Mouse (Mus musculus): Measurements from ENCODE around the gene Pknox2.

Gene Pknox2

DNA sequence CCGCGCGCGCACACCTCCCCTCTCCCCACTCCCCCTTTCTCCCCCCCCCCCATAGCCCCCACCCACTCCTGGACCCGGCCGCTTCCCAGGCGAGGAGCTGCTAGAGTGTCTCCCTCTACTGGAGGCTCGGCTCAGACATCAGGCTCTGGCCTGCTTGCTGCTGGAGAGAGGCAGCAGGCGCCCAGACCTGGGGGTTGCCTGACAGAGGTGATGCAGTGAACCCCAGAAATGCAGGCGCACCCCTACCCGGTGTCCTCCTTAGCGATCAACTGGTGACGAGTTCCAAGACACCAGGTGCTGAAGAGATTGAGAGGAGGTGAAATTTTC lies at the start of gene Pknox2:
Gene Pknox2, minus strand, starts transcription at position 49 of the 327 bp plus-strand sequence.
- no peak for DNase-seq (ENCODE audit: extremely low read depth, low read depth)

DNA sequence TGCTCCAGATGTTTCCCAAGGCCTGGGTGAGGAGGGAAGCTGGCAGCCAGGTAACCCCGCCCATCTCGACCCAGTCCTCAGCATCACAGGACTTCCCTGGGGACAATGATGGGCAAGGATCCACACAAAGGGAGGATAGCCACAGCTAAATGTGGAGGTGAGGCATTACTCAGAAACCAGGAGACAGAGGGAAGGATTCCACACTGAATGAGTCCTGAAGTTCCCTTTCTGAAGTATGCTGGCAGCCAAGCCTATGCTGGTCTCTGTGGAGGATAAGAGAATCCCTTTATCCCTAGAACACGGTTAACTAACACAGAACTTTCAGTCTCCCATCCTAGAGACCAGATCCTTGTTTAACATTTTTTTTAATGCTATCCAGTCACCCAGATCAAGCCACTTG lies 40.8 kb upstream of the Pknox2 start:
- no peak for DNase-seq (ENCODE audit: extremely low read depth, low read depth)

DNA sequence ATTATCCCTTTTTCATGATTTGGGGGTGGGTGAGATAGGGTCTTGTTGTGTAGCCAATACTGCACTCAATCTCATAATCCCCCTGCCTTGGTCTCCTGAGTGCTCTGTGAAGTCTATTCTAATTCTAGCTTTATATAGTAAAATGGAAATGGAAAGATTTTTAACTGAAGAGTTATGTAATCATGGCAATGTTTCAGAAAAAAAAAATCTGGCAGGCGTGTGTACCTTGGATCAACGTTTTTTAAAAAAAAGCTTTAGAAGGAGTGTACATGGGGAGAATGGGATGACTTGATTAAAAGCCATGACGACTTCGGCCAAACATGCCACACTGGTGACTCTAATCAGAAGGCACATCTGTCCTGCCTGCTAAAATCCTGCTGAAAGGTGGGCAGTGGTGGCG lies 40.2 kb upstream of the Pknox2 start:
- DNase-seq (ENCODE audit: extremely low read depth, low read depth), result no peak

DNA sequence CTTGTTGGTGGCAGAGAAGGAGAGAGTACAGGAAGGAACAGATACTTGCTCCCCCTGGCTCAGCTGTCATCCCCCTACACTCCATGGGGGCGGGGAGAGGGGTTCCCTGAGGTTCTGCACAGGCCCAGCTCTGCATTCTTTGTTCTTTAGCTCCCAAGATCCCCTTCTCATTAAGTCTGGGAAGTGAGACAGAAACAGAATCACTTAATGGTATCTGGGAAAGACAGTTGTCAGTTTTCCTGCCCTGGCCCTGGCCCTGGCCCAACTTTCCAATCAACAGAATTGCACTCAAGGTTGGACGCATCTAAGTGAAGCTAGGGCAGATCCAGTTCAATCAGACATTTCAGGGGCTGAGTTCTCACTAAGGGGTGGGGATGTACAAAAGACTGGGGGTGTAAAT lies 36.0 kb upstream of the Pknox2 start:
- no peak for DNase-seq (ENCODE audit: extremely low read depth, low read depth)

DNA sequence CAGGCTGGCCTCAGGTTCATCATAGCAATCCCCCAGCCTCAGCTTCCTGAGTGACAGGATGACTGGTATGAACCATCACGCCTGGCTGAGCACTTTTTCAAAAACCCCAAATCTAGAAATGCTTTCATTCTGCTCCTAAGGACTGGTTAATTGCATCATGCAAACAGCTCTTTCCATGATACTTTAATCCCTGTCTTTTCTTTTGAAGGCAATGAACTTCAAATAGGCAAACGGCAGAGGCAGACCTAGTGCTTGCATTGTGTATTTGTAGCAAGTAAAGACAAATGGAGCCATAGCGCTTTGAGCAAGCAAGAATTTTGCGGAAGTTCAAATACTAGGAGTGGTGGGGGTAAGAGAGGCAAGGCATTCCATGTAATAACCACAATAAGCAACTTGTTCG lies 34.4 kb upstream of the Pknox2 start:
- DNase-seq (ENCODE audit: extremely low read depth, low read depth), result no peak

DNA sequence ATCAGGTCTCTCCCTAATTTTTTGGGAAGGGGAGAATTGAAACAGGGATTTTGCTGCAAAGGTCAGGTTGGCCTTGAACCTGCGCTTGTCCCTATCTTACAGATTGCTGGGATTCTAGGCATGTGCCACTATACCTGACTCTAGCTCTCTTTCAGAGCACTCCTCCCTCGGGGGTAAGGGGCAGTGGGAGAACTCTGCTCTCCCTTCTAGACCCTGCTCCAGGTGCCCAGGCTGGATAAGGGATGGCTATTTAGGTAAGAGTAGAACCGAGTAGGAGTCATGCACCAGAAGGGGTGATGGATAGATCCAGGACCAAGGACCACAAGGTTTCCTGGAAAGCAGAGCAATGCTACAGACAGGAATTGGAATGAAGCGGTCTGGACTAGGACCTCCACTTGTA lies 32.4 kb upstream of the Pknox2 start:
- DNase-seq (ENCODE audit: extremely low read depth, low read depth), result no peak

DNA sequence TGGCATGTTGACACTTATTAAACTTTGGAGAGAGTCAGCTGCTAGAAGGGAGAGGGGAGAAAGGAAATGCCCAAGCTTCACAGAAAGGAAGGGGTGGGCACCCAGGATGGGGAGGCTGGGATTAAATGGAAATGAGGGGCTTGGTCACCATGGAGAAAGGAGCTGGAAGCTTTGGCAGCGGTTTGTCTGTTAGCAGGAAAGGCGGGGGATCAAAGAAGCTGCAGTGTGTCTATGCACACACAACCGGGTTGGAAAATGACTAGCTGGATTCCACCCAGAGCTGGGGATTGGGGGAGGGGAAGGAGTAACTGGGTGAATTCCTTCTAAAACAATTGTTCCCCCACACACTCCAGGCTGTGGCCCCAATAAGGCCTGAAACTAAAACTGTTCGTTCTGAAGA lies 31.7 kb upstream of the Pknox2 start:
- DNase-seq (ENCODE audit: extremely low read depth, low read depth), result no peak

DNA sequence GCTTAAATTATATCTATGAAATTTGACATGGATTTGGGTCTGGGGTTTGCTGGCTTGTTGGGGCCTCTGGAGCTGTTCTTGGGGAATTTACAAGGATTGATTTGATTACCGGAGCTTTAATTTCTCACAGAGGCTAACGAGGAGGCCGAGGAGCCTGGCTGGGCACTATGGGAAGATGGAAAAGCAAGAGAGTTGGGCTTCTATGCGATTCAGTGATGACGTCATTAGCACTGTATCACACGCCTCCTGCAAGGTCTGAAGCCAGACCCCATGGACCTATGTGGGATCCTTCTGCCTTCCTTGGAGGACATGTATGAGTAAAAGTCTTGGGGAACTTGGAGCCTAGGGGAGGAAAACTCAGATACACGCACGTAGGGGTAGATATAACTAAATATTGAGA lies 30.3 kb upstream of the Pknox2 start:
- no peak for DNase-seq (ENCODE audit: extremely low read depth, low read depth)

DNA sequence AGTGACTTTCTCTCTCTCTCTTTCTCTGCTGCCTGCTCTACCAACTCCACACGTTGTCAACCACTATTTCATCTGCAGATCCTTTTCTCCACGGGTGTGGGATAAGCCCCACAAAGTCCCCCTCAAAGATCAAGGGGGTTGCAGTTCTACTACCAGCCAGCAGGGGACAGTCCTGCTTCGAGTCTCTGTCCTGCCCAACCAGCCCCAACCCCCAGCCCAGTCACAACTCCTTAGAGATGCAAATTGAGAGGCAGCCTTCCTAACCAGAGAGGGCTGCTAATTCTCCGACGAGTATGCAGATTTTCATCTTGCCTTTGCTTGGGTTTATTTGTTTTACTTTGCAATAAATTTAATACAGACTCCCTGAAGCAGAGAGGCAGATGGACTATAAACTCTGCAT lies 29.9 kb upstream of the Pknox2 start:
- DNase-seq (ENCODE audit: extremely low read depth, low read depth), result peak; percentile 23

DNA sequence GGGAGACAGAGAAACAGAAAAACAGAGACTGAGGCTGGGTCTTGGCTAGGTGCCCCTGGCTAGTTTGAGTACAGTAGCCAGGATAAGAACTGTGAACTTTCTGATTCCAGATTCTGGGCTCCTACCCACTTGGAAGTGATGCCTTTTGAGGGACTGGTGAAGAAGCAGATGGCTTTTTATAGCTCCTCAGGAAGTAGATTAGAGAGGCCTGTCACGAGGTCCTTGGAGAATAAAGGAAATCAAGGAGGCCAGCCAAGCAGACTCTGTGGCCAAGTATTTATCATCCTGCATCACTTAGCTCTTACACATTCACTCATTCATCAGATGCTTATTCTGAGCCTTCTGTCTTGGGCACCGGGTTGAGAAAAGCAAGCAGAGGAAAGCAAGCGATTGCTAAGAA lies 28.8 kb upstream of the Pknox2 start:
- no peak for DNase-seq (ENCODE audit: extremely low read depth, low read depth)

DNA sequence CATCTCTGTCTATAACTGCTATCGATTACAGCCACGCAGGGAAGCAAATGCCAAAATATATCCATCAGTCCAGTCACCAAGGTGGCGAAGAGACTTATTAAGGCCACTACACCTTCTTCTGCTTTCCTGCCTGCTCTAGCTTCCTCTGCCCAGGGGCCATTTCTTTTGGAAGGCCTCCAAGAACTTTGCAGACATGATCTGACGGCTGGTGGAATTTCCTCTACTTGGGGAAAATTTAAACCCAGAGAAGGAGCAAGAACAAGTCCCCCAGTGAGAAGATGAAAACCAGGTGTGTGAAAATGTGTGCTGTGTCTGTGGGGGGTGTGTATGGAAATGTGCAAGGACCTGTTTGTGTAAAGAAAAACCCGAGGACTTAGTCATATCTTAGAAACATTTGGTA lies 26.2 kb upstream of the Pknox2 start:
- no peak for DNase-seq (ENCODE audit: extremely low read depth, low read depth)

DNA sequence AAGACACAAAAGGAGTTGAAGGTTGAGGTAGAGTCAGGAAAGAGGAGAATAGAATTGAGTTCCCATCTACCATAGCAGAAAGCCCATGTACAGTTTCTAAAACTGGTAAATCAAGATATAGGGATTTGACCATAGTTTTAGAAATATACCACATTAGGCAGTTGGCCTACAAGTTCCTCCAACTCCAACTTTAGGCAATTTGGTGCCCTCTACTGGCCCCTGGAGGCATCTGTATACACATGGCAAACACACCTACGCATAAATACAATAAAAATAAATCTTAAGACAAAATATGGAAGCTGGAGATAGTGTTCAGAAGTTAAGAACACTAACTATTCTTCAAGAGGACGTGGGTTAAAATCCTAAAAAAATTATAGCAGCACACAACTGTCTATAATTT lies 19.7 kb upstream of the Pknox2 start:
- DNase-seq (ENCODE audit: extremely low read depth, low read depth), result peak; percentile 18

DNA sequence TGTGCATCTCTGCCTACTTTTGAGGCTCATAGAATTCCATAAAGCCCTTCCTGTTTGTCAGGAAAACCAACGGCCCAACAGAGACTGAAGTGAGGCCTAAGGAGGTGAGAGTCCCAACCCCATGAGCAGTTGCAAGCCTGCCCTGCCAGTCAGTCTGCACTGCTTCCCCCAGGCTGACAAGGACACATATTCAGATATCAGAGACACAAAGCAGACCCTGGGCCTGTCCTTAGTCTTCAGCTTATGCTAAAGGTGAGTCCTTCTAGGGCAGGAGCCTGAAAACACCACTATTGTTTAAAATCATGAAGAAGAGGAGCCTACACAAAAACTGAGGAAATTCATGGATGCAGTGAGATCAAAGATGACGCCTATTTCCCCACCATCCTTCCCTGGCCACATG lies 13.5 kb upstream of the Pknox2 start:
- DNase-seq (ENCODE audit: extremely low read depth, low read depth), result no peak

DNA sequence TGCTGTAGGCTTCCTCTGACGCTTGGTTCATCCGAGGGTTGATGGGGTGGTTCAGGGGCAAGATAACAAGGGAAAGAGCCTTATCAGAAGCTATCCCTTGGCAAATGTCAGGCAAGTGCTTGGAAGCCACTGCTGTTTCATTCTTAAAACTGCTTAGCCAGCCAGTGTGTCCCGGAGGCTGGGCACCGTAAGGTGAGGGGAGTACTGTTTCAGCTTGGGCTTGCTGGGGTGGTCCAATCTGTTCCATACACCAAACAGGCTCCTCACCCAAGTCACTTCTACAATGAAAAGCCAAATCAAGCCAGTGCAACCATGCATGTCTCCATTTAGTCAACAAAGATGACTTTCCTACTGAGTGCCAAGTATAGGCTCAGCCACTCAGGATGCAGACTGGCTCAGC lies 679 bp upstream of the Pknox2 start:
- DNase-seq (ENCODE audit: extremely low read depth, low read depth), result no peak

DNA sequence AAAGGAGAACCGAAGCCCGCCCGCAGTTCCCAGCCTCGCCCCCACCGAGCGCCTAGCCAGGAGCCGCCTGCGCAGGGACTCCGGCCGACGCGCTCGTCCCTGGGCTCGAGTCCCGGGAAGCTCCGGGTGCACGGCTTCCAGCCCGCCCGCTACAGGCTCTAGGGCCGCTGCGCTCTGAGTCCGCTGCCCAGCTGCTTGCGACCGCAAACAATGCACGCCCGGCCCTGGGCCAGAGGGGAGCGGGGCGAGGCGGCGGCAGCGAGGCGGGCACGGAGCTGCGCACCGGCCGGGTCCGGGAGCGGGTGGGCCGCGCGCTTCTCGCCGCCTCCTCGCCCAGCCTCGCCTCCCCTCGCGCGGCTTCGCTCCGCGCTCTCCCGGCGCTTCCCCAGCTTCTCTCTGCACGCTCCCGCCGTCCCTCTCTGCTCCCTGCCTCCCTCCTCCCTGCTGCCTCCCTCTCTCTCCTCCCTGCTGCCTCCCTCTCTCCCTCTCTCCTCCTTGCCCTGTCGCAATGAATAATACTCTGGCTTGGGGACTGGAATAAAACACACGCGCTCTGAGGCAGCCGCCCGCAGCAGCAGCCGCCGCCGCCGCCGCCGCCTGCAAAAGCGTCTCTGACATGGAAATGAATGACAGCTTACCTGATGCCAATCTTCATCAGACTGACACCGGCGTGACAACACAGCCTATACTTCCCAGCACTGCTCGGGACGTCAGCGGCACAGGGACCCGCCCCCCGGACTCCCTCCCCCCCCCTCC lies 426 bp downstream of the Pknox2 start:
- no peak for DNase-seq (ENCODE audit: extremely low read depth, low read depth)

DNA sequence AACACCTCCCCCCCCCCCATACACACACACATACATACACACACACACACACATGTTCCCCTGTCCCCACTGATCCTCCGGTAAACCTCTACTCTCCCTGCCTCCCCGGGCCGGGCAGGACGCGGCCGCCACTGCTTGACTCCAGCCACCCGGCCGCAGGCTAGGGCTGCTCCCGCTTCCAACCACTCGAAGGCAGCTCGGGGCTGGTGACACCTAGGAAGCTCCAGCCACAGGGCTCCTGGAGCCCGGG lies 929 bp downstream of the Pknox2 start:
- no peak for DNase-seq (ENCODE audit: extremely low read depth, low read depth)

DNA sequence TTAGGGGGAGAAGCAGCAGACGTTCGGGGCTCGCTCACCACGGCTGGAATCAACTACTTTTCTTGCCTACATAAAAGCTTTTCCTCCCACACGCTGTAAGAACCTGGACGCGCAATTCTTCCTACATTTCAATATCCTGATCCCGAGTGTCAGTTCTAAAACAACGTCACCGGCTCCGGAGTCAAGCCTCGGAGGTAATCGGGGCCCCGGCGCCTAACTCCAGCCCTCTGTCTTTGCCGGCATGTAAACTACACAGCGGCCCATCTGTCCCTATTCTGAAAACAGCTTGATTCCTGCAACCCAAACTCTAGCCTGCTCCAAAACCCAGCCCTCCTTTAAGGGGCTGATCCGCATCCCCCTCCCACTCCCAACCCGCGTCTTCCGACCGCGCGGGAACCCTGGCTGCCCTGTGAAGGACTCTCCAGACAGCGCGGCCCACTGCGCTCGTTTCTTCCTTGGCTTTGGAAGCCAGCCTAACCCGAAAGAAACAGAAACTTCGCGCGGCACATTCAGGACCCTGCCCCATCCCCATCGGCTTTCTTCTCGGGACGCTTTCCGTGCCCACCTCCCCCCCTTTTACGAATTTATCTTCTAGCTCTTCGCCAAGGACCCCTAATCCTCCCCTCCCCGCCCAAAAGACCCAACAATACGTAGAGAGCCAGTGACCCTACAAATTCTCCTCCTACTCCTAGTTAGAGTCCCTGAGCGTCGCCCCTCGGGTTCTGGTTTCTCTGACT lies 1.4 kb downstream of the Pknox2 start:
- DNase-seq (ENCODE audit: extremely low read depth, low read depth), result no peak

DNA sequence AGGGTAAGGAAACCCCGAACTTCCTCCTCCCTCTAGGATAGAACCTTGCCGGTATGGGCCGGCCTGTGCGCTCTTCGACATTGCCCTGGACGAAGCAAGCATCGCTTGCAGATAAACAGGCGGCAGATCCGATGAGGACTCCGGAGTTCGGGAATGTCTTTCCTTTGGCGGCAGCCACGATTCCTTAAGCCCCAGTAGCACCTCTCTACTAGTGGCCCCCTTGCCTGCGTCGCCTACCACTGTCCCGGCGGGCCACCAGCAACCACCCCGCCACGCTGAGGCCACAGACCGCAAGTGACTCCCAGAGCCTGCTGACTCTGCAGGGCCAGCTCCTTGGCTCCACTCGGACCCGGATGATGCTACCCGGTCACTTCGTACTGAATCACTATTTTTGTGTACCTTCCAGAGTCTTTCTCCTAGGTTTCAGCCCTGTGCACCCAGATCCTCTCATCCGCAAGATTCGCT lies 2.0 kb downstream of the Pknox2 start:
- no peak for DNase-seq (ENCODE audit: extremely low read depth, low read depth)

DNA sequence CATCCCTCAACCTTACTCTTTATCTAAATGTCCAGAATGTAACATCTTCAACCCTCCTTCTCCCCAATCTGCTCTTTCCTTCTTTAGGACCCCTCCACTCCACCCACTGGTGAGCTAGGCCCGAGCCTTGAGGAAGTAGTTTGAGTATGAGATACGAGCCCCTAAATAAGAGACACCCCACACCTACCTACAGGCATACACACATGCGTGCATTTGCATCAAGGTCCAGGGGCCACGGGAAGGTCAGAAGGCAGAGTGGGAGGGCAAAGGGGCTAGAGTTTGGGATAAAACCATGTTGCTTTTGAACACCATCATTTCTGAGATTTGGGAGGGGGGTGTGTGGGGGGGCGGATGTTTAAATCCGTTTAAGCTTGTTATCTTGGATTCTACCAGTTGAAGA lies 2.5 kb downstream of the Pknox2 start:
- DNase-seq (ENCODE audit: extremely low read depth, low read depth), result no peak

DNA sequence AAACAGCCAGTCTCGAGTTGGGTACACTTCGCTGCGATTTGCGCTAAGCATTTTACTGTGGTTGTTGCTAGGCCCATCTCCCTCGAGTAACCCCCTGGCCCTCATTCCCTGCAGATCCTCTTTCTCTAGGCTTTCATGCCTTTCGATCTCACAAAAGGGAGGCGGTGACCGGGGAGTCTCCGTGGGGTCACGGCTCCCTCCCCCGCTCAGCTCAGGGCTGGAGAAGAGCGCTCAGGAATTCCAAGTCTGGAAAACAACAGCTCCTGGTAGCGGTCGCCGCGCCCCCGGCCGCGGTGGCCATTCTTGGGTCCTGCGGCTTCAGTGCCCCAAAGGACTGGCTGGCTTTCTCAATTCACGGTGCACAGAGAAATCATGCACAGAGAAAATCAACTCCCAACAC lies 3.0 kb downstream of the Pknox2 start:
- no peak for DNase-seq (ENCODE audit: extremely low read depth, low read depth)

DNA sequence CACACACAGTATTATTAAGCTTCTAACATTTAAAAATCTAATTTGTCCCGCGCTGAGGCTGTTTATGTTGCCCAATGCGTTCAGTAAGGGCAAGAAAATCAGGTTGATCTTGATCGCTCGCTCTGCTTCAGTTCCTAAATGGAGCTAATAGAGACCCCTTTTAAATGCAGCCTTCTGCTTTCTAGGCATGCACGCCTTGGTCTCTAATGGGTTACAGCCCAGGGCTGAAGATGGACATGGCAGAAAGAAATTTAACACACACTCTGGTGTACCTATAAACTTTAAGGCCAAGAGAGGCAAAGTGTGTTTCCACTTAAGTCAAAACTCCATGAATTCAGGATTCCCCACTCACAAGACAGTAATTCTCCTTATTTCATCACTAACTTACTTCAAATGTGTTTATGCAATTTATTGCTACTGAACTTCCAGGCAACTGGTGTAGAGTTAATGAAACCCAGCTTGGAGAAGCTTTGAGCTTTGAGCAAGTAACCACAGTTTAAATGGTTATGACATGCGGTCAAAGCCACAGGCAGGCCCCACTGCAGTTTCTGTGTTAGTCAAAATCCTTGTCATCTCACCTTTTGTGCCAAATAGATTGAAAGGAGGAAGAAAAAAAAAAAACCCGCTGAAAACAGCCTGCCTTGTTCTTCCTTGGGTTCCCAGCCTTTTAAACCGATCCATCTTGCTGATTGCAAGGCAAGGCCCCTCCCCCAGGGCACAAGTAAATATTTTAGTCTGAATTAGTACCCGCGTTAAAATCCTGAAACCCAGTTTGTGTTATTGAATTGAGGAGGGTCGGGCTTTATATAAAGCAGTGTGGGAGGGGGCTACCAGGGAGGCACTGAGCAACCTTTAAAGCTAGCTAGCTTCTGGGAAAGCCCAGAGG lies 3.9 kb downstream of the Pknox2 start:
- DNase-seq (ENCODE audit: extremely low read depth, low read depth), result no peak

DNA sequence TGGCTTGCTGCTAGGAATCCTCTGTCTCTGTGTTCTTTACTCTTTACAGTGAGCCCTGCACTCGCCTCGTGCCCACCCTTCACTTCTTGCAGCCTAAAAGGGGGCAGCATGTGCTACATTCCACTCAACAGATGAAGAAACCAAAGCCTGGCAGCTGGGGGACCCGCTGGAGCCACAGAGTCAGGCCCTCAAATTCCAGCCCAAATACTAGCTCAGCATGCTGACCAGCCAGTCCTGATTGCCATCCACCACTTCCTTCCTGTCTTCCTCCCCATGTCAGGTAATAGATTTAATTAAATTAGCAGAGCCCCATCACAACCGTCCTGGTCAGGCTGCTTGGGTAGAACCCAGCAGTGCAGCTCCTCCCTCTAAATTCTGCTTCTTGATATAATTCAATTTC lies 5.1 kb downstream of the Pknox2 start:
- DNase-seq (ENCODE audit: extremely low read depth, low read depth), result no peak
